Mouse (Mus musculus) brain, adult 2 months (tissue): ENCODE results near the gene Deup1.

Source experiments
- DNase-seq: peaks from one replicate; pipeline ENCODE4 v3.0.0; 2011; ENCODE audit warnings: low read depth, low spot score

The Deup1 gene

DNA sequence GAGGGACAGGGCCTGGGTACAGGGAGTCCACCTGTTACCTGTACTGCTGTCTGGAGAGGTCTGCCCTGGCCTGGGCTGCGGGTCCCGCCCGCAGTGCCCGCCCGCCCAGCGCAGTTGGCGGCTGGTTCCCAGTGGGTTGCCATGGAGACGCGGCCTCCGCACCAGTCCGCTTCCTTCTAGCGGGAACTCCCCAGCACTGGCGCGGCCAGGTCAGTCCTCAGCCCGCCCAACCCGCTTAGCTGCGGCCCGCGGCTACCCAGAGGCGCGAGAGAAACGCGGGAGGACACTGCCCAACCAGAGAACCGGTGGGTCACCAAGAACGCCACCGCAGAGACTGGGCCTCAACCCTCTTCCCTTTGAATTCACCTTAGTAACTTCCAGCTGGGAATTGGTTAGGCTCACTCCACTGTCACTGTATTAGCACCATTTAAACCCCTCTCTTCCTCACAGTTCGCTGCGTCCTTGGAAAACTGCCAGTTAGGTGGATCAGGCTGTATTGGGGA lies at the start of gene Deup1:
Gene Deup1 (minus strand): TSS at position 149 of the 503 bp plus-strand sequence.
- peak; percentile 41 for DNase-seq

DNA sequence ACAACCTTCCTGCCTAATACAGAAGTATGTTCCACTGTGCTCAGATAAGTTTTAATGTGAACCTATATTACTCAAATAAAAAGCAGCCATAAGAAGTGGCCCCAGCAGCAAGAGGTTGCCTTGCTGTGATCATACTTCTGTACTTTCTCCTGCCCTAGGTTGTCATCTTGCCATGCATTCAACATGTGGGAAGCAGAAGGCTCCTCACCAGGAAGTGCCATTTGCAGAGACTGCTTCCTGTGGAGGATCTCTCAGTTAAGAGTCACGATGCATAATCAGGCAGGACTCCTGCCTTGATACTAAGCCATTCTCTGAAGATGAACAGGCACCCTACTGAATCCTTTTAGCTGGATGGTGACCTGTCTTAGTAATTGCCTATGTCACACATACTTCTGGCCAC lies 44.5 kb upstream of the Deup1 start:
- DNase-seq: no peak

DNA sequence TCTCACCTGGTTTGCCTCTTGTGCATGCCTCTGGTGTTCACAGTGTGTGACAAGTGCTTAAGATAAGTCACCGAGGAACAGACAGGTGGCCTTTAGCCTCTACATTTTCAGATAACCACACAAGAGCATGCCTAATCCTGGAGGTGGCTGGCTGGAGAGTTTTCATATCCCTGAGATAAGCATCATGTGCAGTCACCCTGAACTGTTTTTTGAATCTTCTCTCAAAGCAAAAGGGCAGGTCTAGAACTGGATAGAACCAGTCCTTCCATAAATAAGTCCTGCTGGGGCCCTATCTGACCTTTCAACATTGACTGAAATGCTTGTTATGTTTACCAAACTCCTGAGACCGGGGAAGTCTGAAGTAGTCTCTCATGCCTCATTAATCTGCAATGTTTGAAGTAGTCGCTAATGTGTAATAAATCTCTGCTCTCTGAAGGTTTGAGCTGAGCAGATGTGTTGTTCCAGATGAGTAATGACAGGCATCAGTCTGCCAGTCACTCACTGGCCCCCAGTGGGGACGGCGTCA lies 42.3 kb upstream of the Deup1 start:
- no peak for DNase-seq

DNA sequence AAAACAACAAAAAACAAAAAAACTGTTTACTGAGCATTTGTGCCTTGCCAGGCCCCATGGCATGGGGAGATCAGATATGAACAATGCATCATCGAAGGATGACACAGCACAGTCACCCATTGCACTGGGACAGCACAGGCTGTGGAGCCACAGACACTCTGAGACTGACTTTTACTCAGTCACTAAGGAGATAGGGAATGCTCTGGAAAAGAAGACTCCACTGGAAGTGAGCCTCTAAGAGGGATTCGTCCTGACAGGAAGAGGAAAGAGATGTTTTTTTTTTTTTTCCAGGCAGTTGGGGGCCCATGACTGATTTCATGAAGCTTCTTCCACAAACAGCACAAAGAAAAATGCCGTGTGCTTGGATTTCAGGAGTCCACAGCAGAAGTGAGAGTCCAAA lies 41.7 kb upstream of the Deup1 start:
- DNase-seq: no peak

DNA sequence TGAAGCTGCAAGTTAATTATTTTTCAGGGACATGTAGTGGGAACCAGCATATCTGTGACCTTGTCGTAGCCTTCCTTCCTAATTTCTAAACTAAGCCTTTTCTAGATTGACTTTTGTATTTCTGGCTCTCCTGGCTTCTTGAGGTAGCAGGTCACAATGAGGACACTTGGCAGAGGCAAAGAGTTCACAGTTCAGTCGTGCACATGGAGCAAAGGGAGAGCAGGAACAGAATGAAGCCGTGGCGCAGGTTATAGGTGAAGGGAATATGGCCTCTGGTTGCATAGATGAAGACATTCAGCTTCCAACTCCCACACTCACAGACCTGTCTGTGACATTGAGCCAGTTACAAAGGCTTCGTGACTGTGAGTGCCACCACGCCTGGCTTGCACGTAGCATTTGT lies 36.9 kb upstream of the Deup1 start:
- DNase-seq: no peak

DNA sequence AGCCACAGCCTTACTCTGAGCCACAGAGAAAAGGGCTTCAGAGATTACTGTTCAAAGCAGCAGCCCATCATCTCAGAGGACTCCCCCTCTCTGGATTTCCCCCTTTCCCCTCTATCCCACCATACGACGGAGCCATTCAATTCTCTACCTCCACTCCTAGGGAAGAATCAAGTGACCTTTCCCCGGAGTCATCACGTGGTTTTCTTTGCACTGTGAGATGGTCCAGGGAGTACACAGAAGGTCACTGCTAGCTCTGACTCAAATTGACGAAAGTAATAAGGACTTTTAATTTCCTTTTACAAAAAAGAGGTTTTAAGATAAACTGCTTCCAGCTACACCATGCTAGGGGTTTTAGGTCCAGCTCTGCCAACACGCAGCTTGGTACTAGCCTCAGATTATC lies 31.3 kb upstream of the Deup1 start:
- no peak for DNase-seq

DNA sequence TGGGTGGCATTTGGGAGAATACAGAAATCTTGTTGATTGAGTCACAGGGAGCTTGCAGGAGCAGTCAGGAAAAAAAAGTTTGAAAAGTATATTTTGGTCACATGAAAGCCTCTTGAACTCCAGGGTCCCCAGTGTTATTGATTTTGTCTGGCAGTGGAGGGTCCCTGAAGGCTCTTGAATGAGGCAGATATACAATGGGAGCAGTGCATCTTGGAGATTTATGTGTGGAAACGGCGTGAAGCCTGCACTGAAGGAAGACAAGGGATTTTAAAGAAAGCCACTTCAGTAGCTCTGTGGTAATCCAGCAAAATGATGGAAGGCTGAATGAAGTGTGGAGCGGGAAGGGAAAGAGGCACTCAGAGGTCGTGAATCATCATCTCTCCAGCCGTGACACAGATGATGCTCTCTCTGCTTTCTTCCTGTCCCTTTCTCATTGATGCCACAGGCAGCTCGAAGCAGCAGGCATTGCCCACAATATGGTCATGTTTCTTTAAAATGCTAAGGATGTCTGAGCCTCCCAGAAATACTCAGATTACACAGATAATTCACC lies 30.6 kb upstream of the Deup1 start:
- no peak for DNase-seq

DNA sequence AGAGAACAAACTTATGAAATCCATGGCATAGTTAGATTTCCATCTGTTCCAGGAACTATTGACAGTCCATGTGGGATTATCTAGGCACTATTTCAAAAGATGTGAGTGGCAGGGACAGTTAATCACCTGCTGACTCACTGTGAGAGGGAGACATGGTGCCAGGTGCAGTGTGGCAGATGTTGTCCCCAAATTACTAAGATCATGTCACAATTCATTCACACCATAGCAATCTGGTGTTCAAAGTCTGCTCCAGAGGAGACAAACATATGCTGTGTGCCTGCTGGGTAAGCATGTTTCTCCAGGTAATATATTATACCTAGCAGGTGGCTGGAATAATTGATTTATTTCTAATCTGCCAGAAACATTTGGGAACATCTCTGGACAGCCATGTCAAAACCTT lies 25.3 kb upstream of the Deup1 start:
- DNase-seq: peak; percentile 45

DNA sequence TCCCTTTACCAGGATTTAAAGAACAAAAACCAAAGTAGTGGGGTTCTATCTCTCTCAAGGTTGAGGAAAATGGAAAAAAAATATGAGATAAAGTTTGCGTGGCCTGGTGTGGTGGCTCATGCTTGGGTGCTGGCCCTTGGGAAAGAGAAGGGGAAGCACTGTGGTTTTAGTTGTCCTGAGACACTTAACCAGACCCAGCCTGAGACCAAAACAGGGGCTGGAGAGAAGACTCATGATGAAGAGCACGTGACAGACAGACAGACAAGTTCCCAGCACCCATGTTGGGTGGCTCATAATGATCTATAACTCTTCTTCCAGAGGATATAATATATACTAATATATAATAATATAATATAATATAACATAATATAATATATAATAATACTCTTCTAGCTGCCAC lies 22.2 kb upstream of the Deup1 start:
- no peak for DNase-seq

DNA sequence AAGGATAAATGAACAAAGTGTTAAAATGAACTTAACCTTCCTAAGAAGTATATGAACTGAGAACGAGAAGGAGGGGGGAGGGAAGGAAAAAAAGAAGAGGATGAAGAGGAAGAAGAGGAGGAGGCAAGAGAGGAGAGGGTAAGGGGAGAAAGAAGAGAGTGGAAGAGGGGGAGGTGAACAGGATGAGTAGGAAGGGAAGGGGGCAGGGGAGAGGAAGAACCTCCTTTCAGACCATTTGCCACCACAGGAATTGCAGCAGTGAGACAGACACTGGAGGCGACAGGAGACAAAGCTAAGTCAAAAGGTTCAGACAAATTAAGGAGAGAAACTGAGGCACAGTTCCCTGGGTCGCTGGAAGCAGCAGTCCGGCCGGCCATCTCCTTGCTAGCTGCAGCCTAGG lies 349 bp downstream of the Deup1 start:
- DNase-seq: no peak

DNA sequence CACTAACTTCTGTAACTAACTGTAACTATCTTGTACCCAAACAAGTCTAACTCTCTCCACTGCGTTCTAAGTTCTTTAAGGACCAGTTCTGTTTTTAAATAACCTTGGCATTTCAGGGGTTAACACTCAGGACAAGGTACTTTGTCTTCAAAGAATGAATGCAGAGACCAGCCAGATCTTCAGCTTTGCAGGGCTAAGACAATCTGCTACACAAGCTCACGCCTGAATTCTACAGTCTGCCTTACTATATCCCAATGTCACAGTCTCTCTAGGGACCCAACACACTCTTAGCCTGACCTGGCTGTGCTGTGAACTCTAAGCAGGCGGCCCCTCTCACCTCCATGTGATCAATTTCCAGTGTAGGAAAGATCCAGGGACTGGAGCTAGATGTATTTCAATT lies 3.0 kb downstream of the Deup1 start:
- no peak for DNase-seq

DNA sequence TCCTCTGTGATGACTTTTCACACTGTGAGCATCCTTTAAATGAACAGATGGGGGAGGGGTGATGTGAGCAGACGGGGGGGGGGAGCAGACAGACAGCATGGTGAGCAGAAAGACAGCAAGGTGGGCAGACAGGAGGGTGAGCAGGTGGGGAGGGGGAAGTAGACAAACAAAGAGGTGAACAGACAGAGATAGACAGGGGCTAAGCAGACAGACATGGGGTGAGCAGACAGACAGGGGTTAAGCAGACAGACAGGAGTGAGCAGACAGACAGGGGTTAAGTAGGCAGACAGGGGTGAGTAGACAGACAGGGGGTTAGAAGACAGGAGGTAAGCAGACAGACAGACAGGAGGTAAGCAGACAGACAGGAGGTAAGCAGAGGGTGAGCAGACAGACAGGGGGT lies 8.0 kb downstream of the Deup1 start:
- DNase-seq: no peak

DNA sequence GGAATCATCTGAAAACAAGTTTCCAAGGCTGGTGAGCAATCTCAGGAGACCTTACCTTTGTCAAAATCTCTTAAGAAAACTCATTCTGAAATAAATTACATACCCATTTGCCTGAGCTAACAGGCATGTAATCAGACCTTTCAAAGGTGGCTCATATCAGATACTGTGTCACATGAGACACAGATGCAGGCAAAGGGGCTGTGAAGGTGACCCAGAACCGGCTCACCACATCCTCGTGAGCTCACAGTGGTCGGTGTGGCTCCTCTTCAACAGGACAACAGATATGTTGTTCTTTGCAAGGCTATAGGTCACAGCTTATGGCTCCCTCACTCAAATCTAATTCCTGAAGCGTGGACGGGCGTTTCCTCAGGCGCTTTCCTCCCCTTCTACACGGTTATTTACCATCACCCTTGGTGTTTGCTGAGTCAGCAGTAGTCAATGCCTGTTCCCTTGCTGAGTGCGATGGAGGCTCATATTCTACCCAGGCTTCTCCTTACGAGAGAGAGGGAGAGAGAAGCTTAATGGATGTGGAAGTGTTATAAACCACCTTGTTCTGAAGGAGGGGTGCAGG lies 8.6 kb downstream of the Deup1 start:
- no peak for DNase-seq

DNA sequence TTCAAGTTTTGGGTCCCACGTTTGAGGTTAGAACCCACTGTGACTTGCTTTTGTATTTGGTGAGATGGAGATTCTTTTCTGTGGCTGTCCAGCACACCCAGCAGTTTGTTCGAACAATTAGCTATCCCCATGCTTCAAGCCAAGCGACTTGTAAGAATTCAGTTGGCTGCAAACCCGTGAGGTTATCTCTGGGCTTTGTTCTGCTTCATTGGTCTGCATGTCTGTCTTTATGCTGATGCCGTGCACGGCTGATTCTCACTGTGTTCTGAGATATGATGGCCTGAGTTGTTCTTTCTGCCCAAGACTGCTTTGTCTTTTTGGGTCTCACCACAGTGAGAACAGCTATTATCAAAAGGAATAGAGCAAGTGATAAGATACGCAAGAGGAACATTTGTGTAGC lies 10.7 kb downstream of the Deup1 start:
- no peak for DNase-seq

DNA sequence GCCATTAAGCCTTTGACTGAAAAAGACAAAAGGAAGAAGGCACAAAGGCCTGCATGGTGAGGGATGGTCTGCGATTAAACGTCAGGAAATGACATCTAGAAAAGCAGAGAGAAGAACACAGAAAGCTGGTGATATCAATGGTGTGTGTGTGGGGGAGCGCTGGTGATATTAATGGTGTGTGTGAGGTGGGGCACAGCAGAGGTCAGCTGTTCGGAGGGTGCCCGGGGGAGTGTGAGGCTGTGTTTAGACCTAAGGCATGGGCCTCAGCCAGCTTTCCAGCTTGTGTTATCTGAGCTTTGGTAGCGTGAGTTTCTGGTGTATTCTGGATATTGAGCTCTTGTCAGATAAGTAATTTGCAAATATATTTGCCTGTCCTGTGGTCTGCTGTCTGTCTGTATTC lies 11.3 kb downstream of the Deup1 start:
- DNase-seq: no peak

DNA sequence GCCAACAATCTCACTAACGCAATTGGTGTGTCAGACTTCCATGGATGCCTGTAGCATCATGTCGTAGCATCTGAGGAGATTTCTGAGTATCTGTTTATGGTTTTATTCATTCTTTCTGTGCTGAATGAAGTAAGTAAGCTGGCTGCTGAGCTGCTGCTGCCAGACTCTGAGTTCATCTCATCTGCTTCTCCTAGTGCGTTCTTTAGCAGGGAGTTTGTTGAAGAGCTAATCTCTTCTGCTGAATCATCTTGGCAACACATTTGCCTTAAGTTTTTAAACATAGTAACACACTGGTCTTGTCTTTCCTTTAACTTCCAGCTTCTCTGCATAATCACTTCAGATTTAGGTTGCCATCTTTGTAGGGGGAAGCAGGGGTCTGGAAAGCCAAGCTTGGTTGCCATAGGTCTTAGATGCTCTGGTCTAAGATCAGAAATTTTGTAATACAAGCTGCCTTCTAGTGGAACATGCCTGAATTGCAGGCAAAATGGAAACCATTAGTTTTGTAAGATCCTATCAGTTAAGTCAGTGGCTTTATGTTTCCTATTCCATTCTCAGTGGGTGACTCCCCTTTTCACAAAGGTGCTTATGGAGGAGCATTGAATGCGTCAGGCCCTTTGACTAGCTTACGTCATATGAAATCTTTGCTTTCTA lies 18.3 kb downstream of the Deup1 start:
- peak; percentile 56 for DNase-seq

DNA sequence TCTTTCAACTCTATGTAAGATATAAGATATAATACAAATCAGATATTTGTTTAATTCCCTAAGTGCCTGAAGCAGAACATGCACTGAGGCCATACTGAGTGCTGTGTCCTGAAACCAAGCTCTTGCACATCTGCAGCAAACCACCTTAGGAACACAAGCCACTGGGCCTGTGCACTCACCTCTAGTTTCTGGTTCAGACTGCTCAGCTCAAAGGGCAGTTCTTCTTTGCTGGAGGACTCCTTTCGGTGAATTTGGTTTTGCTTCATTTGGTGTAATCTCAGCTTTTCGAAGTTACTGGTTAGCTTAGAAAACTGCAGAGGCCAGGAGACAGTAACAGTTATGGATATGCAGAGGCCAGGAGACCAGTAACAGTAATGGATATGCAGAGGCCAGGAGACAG lies 20.1 kb downstream of the Deup1 start:
- DNase-seq: no peak

DNA sequence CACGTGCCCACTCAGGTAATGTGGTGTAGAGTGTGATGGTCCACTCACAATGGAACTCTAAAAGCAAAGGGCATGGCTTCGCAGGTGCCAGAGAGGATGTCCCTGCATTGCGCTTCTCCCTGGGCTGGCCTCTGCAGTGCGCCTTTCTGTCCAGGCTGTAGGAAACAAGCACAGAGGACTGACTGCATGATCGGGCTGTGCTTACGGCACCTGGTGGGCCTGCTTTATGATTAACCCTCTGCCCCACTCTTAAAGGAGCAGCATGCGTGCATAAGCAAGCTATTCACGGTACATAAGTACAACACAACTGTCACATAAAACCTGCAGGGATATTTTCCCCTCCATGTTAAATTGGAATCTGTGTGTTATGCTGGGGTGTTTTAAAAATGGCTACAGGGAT lies 24.6 kb downstream of the Deup1 start:
- DNase-seq: no peak

DNA sequence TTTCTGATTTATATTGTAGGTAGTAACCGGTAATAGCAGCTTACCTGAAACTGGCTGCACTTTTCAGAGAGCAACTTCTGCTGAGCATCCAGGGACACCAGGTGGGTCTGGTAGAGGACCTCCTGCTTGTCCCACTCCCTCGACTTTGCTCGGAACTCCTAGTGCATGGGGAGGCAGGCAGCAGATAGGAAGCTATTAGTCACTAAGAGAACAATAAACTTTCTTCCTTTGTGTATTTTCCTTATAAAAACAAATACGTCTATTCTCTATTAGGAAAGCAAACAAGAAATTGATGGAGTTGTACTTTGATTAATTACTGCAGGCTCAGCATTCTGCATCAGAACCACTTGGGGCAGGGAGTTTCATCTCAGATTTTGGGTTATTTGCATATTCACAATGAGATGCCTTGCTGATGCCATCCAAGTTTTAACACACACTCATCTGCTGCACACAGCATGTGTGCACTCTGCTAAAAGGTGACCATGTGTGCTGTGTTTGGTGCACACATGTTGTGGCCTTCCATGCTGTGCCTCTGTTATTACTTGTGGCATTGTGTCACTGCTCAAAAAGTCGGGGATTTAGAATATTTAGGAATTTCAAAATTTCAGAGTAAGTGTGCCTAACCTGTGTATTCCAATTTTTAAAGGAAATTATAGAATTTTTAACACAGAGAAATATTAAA lies 26.7 kb downstream of the Deup1 start:
- DNase-seq: no peak

DNA sequence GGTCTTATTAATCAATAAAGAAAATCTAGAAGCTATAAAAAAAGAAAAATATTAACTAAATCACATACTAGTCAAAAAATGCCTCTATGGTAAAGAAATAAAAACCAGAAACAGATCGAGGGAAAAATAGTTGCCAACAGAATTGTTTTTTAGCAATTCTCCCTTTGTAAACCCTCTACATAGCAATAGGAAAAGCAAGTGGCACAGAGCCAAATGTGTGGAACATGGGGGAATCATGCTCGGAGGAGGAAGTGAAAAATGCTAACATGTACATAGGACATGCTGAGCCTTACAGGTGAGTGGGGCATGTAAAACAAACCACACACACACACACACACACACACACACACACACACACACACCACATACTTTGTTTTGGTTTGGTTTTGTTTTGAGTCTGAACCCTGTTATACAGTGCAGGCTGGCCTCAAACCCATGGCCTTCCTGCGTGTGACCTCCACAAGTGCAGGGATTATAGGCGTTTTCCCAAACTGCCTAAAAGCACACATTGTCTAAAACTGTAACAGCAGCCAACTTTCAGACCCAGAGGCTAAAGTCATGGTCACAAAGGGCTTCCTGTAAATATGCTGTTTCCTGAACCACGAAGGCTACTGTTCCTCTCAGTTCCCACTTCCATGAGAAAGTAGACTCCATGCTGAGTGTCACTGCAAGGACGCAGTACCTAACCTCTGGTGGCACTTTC lies 27.4 kb downstream of the Deup1 start:
- DNase-seq: no peak

DNA sequence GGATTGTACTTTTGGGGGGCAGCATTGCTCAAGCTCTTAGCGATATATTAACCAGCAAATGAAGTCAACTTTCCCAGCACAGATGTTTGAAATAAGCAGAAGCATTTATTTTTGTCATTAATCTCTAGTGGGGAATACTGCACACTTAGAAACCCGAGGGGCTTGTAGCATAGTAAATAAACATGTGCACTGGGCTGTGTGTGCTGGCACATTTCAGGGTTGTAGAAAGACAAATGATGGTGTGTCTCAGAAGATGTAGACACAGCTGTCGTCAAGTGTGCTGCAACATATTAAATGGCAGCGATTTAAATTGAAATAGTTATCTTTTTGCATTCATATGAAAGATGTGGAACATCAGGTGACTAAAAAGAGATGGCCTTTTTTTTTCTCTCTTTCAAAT lies 31.1 kb downstream of the Deup1 start:
- DNase-seq: no peak

DNA sequence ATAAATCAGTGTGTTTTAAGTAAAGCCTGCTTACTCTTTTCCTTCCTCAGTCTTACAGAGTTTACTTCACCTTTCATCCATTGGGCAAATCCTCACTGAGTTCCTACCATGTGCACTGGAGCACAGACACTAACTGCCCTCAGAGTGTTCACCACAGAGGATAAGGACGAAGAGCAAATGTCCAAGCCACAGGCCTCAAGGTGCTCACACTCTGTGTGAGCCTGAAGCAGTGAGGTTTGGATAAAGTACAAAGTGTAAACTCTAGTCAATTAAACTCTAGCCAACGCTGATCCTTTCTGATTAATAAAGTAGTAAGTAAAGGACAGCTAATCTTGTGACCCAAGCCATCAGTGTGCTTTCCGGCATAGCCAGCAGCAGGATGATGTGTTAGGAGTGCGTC lies 33.6 kb downstream of the Deup1 start:
- no peak for DNase-seq
